Mouse (Mus musculus): ENCODE data around the gene Gata3. TPM values are rescaled to one million over a fixed set of nuclear protein-coding genes. Genes with fewer than 3 reads are reported as not detected.

The Gata3 gene
- 1 to 10 TPM; 1.2 to 1.7 (median 1.3) TPM for total RNA-seq (2022)

GRCm38 (mm10) chr2:9889651-9890183, at the start of gene Gata3:
Gene Gata3 (minus strand): TSS chr2:9890034.
- no peak for DNase-seq (ENCODE audit: low spot score)

DNA sequence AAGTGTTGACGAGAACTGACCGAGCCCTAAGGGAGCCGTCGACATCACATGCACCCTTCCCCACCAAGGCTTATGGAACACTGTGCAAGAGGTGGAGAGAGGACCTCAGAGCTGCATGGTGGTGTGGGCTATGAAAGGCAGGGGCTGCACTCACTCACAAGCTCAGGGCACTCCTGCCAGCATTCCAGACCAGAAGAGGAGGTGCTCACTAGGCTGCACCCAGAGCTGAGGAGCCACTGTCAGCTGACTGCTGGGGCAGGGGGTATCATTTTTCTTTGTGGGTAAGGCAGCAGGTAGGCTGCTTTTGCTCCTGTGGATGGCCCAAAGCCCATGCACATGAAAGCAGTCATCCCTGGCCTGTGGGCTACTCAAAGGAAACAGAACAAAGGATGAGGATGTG, 49.4 kb upstream of the Gata3 start:
- no peak for DNase-seq (ENCODE audit: low spot score)

- no peak for DNase-seq (ENCODE audit: low spot score)
Measured at GRCm38 (mm10) chr2:9935965-9936364, 46.1 kb upstream of the Gata3 start.

DNA sequence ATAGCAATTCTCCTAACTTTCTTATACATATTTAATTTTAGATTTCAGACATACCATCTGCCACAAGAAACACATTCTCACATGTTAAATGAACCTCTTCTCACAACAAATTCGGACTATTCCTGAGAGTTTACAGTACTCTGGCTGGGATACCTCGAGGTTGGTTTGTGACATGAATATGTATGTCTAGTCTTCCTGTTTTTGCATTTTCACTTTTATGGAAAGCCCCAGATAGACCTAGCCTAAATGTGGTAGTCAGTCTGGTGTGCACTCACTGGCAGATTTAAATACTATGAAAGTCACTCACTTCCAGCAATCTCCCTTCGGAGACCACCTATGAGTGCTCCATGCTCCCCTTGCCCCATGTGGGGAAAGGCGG, 37.1 kb upstream of the Gata3 start:
- DNase-seq (ENCODE audit: low spot score), result no peak

DNA sequence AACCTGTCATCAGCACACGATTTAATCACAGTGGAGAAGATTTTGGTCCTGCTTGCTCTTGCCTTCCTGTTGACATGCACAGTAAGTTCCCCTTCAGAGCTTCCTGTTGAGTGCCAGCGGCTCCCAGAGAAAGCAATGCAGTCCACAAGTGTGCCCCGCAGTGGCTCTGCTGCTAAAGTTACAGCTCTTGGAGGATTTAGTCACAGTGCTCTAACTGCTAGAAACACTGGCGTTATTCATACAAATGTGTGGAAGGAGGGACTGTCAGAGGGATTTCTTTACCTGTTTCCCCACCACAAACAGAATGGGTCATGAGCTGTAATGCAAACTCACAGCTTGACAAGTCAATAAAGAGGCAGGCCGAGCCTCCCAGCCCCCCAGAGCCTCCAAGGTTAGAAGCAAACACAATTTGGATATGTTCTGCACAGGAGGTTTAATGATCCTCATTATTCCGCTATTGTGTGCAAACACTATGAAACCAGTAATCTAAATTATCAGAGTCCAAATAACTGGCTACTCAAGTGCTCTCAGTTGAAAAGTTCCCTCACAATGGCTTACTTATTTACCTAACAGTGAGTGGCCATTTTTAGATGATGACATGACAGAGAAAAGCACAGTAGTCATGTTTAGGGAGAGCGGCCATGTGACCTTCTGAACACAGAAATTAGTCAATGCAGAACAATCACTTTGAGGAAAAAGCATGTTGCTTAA, 36.5 kb upstream of the Gata3 start:
- DNase-seq (ENCODE audit: low spot score), result no peak

GRCm38 (mm10) chr2:9918691-9919471, 29.0 kb upstream of the Gata3 start:
- no peak for DNase-seq (ENCODE audit: low spot score)

DNA sequence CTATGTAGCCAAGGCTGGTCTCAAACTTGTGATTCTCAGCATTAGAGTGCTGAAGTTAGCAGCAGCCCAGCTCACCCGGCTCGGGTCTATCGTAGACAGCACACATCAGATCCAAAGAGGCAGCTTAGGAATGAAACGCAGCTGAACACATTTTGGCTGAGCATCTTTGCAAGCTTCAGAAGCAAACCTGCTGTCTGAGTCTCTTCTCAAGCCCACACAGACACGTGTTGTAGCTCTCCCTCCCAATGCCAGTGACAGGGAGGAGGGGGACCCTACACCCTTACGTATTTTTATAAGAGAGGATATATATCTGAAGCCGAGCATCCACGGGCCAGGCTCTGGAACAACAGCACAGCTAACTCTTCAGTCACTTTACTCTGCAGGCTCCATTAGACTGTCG, 27.8 kb upstream of the Gata3 start:
- no peak for DNase-seq (ENCODE audit: low spot score)

- no peak for DNase-seq (ENCODE audit: low spot score)
Measured at GRCm38 (mm10) chr2:9905995-9906394, 16.2 kb upstream of the Gata3 start.

GRCm38 (mm10) chr2:9903854-9904560, 14.2 kb upstream of the Gata3 start:
- DNase-seq (ENCODE audit: low spot score), result no peak

- DNase-seq (ENCODE audit: low spot score), result no peak
Measured at GRCm38 (mm10) chr2:9897846-9898245, 8.0 kb upstream of the Gata3 start.

GRCm38 (mm10) chr2:9896097-9896770, 6.4 kb upstream of the Gata3 start:
- no peak for DNase-seq (ENCODE audit: low spot score)

DNA sequence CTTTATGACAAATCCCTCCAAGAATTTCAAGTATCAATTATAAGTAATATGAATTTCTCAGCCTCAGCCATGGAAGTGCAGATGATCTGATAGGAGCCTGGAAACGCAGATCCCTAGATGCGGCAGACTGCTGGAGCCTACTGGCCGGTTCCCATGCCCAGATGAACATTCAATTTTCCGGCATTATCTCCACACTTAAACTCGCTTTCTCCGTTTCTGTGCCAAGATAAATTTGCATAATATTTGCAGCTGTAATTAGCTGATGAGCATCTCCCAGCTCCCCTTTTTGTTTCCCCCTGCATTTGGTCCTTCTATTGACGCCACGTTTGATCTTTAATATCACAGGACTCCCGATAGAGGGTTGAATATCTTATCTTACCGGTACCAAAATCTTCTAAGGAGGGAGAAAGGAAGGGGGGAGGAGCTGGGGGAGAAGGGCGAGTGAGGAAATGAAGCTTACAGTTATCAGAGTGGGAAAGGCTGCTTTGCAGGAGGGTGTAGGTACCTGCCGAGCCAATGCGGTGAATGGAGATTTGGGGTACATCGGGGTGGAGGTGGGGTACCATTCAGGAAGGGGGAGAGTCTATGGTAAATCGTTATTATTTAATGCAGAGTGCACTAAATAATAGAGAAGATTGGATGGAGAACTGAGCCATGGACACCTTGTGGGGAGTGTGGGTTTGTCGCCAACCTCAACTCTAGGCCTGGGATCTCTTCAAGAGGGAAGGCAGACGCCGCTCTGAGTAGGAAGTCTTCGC, 5.2 kb upstream of the Gata3 start:
- no peak for DNase-seq (ENCODE audit: low spot score)

DNA sequence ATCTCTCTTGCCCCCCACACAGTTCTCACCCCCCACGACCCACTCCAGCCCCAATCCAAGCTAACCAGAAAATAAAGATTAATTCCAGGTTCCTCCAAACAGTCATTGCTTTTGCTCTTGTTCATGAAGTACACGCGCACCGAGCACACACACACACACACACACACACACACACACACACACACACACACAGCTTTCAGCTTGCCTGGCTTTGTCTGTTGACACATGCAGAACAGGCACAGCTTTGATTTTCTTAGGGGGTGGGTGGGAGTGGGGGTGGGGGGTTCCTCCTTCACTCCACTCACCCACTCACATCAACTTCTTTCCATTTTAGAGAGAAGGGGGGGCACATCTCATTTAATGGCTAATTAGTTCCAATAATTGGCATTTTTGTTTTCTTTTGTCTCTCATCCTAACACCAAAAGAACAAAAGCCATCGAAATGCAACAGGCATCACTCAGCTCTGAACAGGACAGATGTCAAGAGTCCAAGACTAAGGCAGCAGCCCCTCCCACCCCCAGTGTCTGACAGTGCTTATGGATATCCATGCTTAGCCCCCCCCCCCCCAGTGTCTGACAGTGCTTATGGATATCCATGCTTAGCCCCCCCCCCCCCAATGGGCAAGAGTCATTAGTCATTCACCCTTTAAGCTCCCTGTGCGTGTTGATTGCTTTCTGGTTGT, 3.6 kb upstream of the Gata3 start:
- DNase-seq (ENCODE audit: low spot score), result no peak

DNA sequence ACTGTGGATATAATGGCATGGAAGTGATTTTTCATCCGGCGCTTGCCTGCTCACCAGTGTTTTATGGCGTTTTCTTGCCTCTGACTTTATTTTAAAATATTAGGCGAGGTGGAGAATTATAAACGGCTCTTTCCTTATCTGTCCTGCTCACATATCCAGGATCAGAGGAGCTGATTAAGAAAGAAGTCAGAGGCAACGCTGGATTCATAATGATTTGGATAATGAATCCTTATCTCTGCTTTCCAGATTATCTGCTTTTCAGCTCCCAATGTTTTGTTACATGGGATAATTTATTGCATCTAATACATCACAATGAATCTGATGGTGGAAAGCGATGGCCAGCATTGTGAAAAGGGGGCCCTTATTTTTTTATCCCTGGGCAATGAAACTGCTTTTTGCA, 2.7 kb upstream of the Gata3 start:
- no peak for DNase-seq (ENCODE audit: low spot score)

GRCm38 (mm10) chr2:9890906-9891305, 1.1 kb upstream of the Gata3 start:
- no peak for DNase-seq (ENCODE audit: low spot score)

DNA sequence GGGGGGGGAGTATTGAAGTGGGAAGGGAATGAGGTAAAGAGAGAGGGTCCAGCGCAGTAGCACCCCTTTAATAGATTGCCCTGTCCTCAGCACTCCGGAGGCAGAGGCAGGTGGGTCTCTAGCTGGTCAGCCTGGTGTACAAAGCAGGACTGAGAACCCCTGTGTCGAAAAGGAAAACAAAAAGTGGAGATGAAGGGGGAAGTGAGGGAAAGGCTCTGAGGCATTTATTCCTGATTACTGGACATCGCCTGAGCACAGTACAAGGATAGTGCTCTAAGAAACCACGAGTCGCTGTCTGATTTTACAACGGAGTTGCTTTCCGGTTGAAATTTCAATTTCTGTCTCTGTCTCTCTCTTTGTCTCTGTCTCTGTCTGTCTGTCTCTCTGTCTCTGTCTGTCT, 417 bp upstream of the Gata3 start:
- DNase-seq (ENCODE audit: low spot score), result no peak

GRCm38 (mm10) chr2:9888913-9889650, 752 bp downstream of the Gata3 start, which contains the start of gene 9230102O04Rik:
Gene 9230102O04Rik (minus strand): TSS chr2:9889540.
- no peak for DNase-seq (ENCODE audit: low spot score)

DNA sequence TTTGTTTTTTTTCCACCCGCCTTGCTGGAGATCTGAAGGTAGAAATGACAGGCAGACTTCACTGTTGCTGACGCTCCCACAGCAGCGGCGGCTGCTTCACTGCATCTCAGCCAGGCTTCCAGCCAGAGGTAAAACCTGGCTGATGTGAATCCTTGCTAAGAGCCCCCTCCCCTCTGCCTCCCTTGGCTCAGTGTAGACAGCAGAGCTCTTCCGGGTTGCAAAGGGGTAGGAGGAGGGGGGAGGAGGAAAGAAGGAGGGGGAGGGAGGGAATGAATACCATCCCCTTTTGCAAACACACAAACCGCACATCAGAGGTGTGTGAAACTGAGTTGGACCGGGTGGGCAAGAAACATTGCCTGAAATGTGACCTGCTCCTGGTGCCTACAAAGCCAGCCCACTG, 2.2 kb downstream of the Gata3 start:
- no peak for DNase-seq (ENCODE audit: low spot score)

DNA sequence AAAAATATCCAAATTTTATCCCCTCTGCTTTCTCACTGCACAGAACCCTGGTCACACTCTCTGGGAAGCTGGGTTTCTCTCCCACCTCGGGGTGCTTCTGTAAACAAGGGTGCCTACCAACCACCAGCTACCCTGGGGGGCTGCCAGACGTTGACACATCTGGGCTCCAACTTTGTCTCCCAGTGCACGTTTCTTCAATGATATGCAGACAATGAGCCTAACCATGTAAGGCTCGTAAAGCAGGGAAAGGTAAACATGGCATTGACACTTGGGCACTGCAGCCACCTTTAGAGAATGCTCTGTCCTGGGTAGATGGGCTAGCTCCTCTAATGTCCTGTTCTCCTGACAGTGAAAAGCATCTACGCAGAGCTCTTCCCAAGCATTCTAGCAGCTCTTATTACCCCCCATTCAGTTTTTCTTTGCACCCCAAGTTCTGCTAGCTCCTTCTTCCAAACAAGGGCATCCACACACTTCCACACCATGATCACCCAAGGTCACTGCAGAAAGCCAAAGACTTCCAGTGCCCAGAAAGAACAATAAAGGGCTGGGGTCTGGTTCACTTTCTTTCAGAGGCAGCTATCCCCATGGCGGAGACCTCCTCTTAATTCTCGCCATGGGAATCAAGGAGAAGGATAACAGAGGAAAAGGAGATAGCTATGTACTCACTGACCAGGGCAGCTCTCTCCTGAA, 2.8 kb downstream of the Gata3 start:
- DNase-seq (ENCODE audit: low spot score), result no peak
